Mouse (Mus musculus) heart, postnatal 0 days (tissue): Measurements from ENCODE around the gene Gphn.

Experiments used
- CTCF ChIP-seq: IDR thresholded peaks from 2 replicates; pipeline ENCODE4 v1.5.1; 2016; ENCODE audit warnings: antibody characterized with exemption, control low read depth, low read depth
- EP300 ChIP-seq: IDR thresholded peaks from 2 replicates; pipeline ENCODE4 v1.6.1; 2016; ENCODE audit warnings: antibody characterized with exemption, low read depth

DNA sequence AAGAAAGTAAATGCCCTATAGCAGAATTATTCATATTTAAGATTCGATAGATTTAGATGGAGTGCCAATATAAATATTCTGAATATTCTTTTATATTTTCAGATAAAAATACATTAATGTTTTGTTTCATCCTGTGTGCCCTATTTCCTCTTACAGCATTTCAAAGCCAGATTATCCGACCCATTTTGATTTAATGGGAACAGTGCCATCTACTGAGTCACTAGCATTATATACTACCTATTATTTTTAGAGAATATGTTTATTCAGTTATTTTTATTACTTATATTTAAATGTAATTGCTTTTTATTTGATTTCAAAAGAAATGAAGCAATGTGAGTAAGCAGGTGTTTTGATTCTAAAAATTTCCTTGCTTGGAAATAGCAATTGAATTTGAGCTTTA is 51.2 kb downstream of the Gphn start:
- TF ChIP-seq EP300, result no peak
- no peak for TF ChIP-seq CTCF
